Mouse (Mus musculus) kidney, adult 10 weeks (tissue): ENCODE data around the gene Ecsit. TPM values are rescaled to one million over a fixed set of nuclear protein-coding genes. Genes with fewer than 3 reads are reported as not detected.

Source experiments
- polyA plus RNA-seq: library from polyadenylated mRNA; stranded (reverse); fragments of 350-450 nt; fragmentation: Illumina TruSeq; extraction: RNeasy Lipid Tissue Mini Kit (QIAGEN cat#74804); gene quantifications from one replicate; pipeline ENCODE4 v1.2.3, GENCODE M21; 2014; ENCODE audit warnings: low read depth, low replicate concordance

Gene Ecsit
- 8.3 TPM for polyA plus RNA-seq

DNA sequence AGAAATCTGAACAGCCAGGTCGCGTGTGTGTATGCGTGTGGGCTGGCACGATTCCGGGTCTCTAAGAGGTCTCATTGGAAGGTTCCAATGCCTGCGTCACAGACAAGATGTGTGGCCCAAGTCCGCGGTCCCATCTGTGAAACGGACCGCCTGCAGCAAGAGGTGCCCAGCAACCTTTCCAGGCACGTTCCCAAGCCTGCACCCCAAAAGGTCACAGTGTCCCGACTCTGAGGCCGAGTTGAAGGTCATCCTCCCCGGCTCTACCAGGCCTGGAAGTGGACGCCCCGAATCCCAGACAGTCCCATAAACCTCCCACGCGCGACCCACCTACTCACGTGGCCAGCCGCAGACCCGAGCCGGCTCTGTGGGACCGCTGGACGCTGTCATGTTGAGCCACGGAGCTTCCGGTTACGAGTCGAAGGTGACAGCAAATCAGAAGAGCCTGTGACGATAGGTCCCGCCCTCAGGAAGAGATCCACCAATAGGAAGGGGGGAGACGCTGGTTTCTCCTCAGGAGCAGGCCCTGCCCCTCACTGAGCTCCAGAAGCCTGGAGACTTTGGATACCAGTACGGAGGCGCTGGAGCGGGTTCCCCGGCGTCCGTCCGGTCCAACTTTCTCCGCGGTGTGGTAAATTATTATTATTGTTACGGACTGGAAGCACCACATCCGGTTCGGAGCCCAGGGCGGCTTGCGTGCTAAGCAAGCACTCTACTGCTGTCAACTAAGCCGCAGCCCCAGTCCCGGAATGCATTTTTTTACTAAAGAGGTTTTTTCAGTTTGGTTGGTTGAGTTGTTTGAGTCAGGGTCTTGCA, at the start of gene Ecsit:
TSS of gene Ecsit (minus strand) at position 417 of the 813 bp plus-strand sequence.

DNA sequence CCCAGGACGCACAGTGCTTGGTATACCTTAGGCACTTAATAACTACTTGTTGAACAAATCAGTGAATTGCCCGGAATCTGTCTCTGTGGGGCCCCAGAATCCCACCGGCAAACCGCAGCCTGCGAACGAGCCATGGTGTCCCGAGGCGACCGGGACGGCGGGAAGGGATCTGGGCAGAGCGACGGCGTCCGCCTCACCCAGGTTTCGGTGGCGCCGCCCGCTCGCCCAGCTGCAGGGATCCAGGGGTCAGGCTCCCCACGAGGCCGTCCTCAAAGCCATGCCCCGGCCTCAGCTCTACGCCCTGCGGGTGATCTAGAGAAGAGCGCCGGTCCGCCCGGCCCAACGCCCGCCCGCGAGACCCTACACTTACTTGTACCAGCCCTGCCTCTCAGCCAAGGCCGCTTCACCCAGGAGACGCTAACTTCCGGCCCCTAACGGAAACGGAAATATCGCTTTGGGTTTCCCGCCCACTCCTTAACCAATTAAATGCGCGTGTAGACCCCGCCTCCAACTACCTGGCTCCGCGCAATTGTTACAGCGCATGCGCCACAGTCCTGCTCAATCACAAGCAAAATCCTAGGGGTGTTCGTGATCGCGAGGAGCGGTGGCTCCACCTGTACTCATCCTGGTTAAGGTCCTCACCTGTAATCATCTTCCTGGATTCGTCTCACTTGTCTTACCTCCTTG, 31.6 kb upstream of the Ecsit start, which contains the start of gene Elof1:
TSS of gene Elof1 (minus strand) at position 433 of the 687 bp plus-strand sequence.

DNA sequence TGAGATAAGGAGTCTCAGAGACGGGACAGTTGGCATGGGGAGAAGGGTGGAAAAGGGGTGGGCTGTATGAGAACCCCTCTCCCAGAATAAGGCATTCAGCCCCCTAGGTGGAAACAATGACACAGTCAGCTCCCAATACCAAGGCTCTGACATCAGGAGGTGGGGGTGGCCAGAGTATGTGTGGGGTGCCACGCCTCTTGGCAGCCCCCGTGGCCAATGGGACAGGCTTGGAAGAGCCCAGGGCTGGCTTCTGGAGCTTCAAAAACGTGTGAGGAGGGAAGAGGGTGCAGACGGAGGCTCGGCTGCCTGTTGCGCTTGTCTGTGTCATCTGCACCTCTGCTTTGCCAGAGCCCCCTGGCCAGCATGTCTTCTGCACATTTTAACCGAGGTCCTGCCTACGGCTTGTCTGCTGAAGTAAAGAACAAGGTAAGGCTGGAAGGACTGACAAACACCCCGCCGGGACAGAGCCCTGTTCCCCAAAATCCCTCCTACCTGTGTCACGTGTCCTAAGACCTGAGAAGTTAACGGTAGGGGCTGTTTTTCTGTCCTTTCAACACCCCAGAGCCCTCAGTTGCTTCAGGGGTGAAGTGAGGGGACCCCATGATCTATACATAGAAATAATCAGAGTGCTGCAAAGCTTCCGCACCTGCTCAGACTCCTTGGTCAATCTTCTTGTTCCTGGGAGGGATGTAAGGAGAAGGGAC, 13.9 kb upstream of the Ecsit start, which contains the start of gene Cnn1:
TSS of gene Cnn1 (plus strand) at position 224 of the 704 bp plus-strand sequence.

DNA sequence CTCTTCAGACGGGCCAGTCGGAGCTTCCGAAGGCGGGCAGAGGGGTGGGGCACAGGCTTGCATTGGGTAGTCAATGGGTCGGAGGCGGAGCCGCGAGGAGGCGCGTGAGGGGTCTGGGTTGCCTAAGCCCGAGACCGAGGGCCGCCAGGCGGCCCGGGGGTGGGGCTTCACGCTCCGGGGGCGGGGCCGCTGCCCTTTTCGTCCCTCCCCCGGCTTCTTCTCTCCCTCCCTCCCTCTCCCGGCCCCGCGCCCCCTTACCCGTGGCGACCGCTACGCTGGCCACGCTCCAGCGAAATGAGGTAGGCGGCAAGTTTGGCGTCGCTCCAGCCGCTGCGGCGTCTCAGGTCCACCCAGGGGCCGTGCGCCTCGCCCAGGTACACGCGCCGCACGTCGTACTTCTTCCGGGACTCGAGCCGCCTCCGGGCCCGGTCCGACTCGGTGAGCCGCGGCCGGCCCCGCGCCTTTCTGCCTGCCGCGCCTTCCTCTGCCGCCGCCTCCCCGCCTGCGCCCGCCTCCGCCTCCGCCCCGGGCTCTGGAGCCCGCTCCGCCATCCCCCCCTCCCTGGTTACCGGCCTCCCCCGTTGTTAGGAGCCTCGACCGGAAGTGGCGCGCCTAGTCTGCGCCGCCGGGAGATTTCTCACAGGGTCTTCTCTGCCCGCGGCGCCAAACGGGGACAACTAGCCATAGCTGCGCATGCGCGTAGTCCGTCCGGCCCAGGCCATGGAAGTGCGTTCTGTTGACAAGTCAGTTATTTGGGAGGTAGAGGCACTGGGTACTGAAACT, 14.3 kb downstream of the Ecsit start, which contains the start of the genes Gm49318 and Zfp653:
TSS of gene Gm49318 (minus strand) at position 469 of the 783 bp plus-strand sequence.
TSS of gene Zfp653 (minus strand) at position 586 of the 783 bp plus-strand sequence.

DNA sequence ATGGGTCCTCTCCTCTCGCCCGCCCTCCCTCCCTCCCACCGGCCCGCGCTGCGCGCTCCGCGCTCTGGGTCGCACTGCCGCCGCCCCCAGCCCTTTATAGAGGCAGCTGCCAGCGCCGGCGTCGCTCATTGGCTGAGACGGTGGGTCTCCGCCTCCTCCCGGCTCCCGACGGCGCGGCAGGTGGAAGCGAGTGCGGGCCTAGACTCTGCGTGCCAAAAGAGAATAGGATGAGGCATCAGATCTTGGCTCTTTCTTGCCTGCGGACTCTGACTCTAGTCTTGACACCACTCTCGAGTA, 33.3 kb downstream of the Ecsit start, which contains the start of gene Elavl3:
TSS of gene Elavl3 (minus strand) at position 66 of the 297 bp plus-strand sequence.

Other genes with a start within 250 kb of the Ecsit start
- not detected for gene Angptl8, start 249.9 kb downstream of the Ecsit start, polyA plus RNA-seq
- gene Dock6, start 232.8 kb downstream of the Ecsit start, polyA plus RNA-seq: 3.0 TPM
- 1.9 TPM for gene Rab3d, start 167.2 kb downstream of the Ecsit start, polyA plus RNA-seq
- not detected for gene Ccdc159, start 158.0 kb downstream of the Ecsit start, polyA plus RNA-seq
- gene Tmem205, start 157.9 kb downstream of the Ecsit start, polyA plus RNA-seq: 0.97 TPM
- gene Plppr2, start 148.4 kb downstream of the Ecsit start, polyA plus RNA-seq: not detected
- gene Swsap1, start 129.7 kb downstream of the Ecsit start, polyA plus RNA-seq: 6.1 TPM
- gene Epor, start 121.9 kb downstream of the Ecsit start, polyA plus RNA-seq: not detected
- gene Rgl3, start 96.0 kb downstream of the Ecsit start, polyA plus RNA-seq: 2.5 TPM
- not detected for gene Ccdc151, start 82.8 kb downstream of the Ecsit start, polyA plus RNA-seq
- 7.0 TPM for gene Prkcsh, start 82.6 kb downstream of the Ecsit start, polyA plus RNA-seq
- 0.16 TPM for gene Elavl3, start 33.4 kb downstream of the Ecsit start, polyA plus RNA-seq
- not detected for gene Gm49318, start 14.2 kb downstream of the Ecsit start, polyA plus RNA-seq
- 0.16 TPM for gene Zfp653, start 14.1 kb downstream of the Ecsit start, polyA plus RNA-seq
- gene Cnn1, start 13.8 kb upstream of the Ecsit start, polyA plus RNA-seq: 5.1 TPM
- gene Elof1, start 31.7 kb upstream of the Ecsit start, polyA plus RNA-seq: 7.7 TPM
- gene Acp5, start 50.3 kb upstream of the Ecsit start, polyA plus RNA-seq: 3.6 TPM
- 4.6 TPM for gene Pigyl, start 71.4 kb upstream of the Ecsit start, polyA plus RNA-seq
- gene Zfp872, start 102.7 kb upstream of the Ecsit start, polyA plus RNA-seq: 0.20 TPM
- gene Zfp809, start 140.3 kb upstream of the Ecsit start, polyA plus RNA-seq: 66.2 TPM
- gene Zfp599, start 174.5 kb upstream of the Ecsit start, polyA plus RNA-seq: 0.97 TPM
- gene Zfp810, start 222.2 kb upstream of the Ecsit start, polyA plus RNA-seq: 46.8 TPM